Mouse (Mus musculus): ENCODE results near the gene Sprr2a2. TPM values are rescaled to one million over a fixed set of nuclear protein-coding genes. Genes with fewer than 3 reads are reported as not detected.

Sprr2a2 gene
- polyA plus RNA-seq (2017; shearing (Covaris generic)), result not detected

DNA sequence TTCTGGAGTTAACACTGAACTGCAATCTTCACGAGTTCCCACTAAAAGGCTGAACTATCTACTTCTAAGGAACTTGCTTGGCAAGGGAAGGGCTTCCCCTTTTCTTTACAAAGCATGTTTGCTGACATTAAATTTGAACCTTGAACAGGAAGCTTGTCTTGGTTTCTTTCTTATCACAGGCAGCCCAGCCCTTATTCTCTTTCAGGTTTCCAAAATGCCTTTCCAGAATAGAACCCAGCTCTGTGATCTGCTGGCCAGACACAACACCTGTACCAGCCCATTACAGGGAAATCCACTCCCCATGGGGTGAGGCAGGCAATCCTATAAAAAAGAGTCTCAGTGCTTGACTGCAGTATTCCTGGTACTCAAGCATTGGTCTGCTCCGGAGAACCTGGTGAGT is at the start of gene Sprr2a2, which contains the start of gene Sprr2a1:
Gene Sprr2a2, plus strand, starts transcription at position 352 of the 400 bp plus-strand sequence.
Gene Sprr2a1, plus strand, starts transcription at position 231 of the 400 bp plus-strand sequence.

DNA sequence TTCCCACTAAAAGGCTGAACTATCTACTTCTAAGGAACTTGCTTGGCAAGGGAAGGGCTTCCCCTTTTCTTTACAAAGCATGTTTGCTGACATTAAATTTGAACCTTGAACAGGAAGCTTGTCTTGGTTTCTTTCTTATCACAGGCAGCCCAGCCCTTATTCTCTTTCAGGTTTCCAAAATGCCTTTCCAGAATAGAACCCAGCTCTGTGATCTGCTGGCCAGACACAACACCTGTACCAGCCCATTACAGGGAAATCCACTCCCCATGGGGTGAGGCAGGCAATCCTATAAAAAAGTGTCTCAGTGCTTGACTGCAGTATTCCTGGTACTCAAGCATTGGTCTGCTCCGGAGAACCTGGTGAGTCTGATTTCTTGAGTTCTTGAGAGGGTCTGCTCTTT is 69.4 kb downstream of the Sprr2a2 start, which contains the start of gene Sprr2a3:
Gene Sprr2a3, plus strand, starts transcription at position 317 of the 400 bp plus-strand sequence.

Other genes starting within 250 kb of the Sprr2a2 start
- under 1 TPM in 1 of 2 experiments, not detected in 1; 0.16 TPM for gene Pglyrp3, start 201.3 kb upstream of the Sprr2a2 start, polyA plus RNA-seq (2017; shearing (Covaris generic))
- not detected for gene Lor, start 132.8 kb upstream of the Sprr2a2 start, polyA plus RNA-seq (2017; shearing (Covaris generic))
- 1 to 10 TPM in 1 of 2 experiments, not detected in 1; 1.1 TPM for gene Prr9, start 92.0 kb upstream of the Sprr2a2 start, polyA plus RNA-seq (2017; shearing (Covaris generic))
- not detected for gene Lelp1, start 73.2 kb upstream of the Sprr2a2 start, polyA plus RNA-seq (2017; shearing (Covaris generic))
- not detected for gene Sprr2a1, start 121 bp upstream of the Sprr2a2 start, polyA plus RNA-seq (2017; shearing (Covaris generic))
- gene Sprr2a3, start 69.5 kb downstream of the Sprr2a2 start, polyA plus RNA-seq (2017; shearing (Covaris generic)), result not detected
- gene Sprr2b, start 100.7 kb downstream of the Sprr2a2 start, polyA plus RNA-seq (2017; shearing (Covaris generic)), result not detected
- not detected for gene Sprr2d, start 123.2 kb downstream of the Sprr2a2 start, polyA plus RNA-seq (2017; shearing (Covaris generic))
- gene Sprr2e, start 136.2 kb downstream of the Sprr2a2 start, polyA plus RNA-seq (2017; shearing (Covaris generic)), result under 1 TPM in 1 of 2 experiments, not detected in 1; 0.35 TPM
- not detected for gene Sprr2f, start 149.3 kb downstream of the Sprr2a2 start, polyA plus RNA-seq (2017; shearing (Covaris generic))
- not detected for gene Sprr2h, start 169.8 kb downstream of the Sprr2a2 start, polyA plus RNA-seq (2017; shearing (Covaris generic))
- not detected for gene Sprr2i, start 192.1 kb downstream of the Sprr2a2 start, polyA plus RNA-seq (2017; shearing (Covaris generic))
- not detected for gene Sprr2j-ps, start 202.2 kb downstream of the Sprr2a2 start, polyA plus RNA-seq (2017; shearing (Covaris generic))
- 10 to 100 TPM; 17.1 to 28.3 TPM for gene Gm9774, start 213.5 kb downstream of the Sprr2a2 start, polyA plus RNA-seq (2017; shearing (Covaris generic))
- not detected for gene Sprr2k, start 216.7 kb downstream of the Sprr2a2 start, polyA plus RNA-seq (2017; shearing (Covaris generic))
- gene Sprr1b, start 222.9 kb downstream of the Sprr2a2 start, polyA plus RNA-seq (2017; shearing (Covaris generic)), result not detected
- gene Sprr3, start 242.8 kb downstream of the Sprr2a2 start, polyA plus RNA-seq (2017; shearing (Covaris generic)), result under 1 TPM in 1 of 2 experiments, not detected in 1; 0.52 TPM

All from activated CD4-positive, CD25-positive, alpha-beta regulatory T cell (primary cell).